Mouse (Mus musculus) B cell, adult 67 days (primary cell): ENCODE results near the gene Manbal. TPM values are rescaled to one million over a fixed set of nuclear protein-coding genes. Genes with fewer than 3 reads are reported as not detected.

Experiments
- total RNA-seq, 2 experiments: library from RNA; stranded (reverse); gene quantifications; 4 replicates each; pipeline ENCODE4 v1.2.4; 2023

The Manbal gene
- total RNA-seq = 10 to 100 TPM; 16.6 to 25.5 TPM

DNA sequence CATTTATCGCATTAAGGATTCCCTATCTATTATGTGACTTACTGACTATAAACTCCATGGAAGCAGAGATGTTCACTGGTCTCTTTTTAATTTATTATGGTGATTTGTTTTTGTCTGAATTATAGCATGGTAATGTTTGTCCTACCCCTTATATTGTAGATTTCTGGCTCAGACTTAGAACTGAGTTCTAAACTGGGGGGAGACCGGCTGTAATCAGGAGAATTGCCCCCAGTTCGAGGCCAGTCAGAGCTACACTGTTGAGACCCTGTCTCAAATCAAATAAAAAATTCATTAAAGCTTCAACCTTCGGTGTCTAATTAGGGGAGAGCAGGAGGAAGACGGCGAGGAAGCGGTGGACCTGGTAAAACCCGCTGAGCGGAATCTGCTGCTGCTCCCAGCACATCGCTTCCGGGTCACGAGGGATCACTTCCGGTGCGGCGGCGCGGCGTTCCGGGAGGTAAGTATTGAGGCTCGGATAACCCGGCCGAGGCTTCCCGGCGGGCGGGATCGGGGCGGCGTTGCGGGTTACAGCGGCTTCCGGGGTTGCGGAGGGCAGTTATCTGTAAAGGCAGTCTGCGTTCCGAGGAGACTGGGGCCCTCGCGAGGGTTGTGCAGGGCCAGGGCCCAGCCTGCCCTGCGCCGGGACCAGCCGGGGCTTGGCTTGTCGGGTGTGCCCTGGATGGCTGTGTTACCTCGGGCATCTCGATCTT, at the start of gene Manbal:
Gene Manbal (plus strand): TSS at position 411 of the 710 bp plus-strand sequence.

DNA sequence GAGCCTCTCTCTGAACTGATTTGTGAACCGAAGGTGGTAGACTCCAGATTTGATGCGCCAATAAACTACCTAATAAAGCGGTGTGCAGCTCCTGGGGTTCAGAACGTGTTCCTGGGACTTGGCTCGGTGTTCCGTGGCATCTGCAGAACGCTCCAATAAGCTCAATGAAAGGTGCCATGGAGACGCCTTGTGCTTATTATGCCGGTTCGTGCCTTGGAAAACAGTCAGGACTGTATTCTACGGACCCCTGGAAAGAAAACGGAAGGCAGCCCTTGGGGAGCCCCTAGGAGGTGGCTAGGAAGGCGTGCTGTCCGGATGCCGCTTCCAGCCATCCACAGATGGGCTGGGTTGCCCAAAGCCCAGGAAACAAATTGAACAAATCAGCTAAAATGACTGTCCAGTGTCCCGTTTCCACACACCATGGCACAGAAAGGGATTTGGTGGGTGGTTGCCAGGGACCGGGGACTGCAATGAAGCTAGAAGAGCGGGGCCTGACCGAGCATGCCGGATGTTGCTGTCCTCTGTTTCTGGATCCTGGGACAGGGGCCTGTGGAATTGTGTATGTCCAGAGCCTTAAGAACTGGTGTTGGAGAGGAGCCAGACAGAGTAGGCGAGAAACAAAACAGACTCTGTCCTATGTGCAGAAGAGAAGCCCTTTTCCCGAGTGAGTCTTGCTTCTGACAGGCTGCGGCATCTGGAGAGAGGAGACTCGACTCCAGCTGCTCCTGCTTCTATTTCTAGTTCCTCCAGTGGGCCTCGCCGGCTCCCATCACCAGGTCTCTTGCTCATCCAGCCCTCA, 19.8 kb upstream of the Manbal start, which contains the start of gene Ghrh:
Gene Ghrh (minus strand): TSS at position 146 of the 799 bp plus-strand sequence.

DNA sequence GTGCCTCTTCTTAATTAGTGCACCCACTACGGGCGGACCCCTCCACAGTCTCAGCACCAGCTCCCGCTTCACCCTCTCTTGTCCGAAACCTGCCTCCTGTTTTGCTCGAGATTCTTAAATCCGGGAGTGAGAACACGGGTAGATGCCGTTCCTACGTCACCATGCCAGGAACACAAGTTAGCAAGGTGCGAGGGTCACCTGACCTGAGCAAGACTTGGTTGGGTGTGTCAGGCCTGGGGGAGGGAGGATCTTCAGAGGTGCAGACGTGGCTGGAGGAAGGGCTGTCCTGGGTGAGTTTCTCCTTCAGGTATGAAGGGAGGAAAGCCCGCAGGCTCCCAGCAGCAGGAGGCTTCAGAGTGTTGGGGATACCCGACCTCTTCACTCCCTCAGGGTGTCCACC, 50.8 kb downstream of the Manbal start, which contains the start of gene Src:
Gene Src (plus strand): TSS at position 239 of the 400 bp plus-strand sequence.

Other genes with a start within 250 kb of the Manbal start
- 100 to 1,000 TPM; 552 to 568 TPM for gene Samhd1, start 232.3 kb upstream of the Manbal start, total RNA-seq
- gene Rbl1, start 163.1 kb upstream of the Manbal start, total RNA-seq = 10 to 100 TPM; 22.8 to 24.4 TPM
- gene Rpn2, start 88.6 kb upstream of the Manbal start, total RNA-seq = 100 to 1,000 TPM; 114 to 117 TPM
- gene Mroh8, start 88.0 kb upstream of the Manbal start, total RNA-seq = under 1 TPM in 1 of 2 experiments, not detected in 1; 0.24 TPM
- gene Ghrh, start 20.1 kb upstream of the Manbal start, total RNA-seq = not detected
- gene Src, start 50.9 kb downstream of the Manbal start, total RNA-seq = 1 to 10 TPM; 1.8 to 2.6 TPM
- not detected for gene Nnat, start 192.5 kb downstream of the Manbal start, total RNA-seq
- gene Blcap, start 203.7 kb downstream of the Manbal start, total RNA-seq = 10 to 100 TPM; 33.6 to 48.7 TPM